Mouse (Mus musculus) embryo, embryonic 11.5 days (tissue): ENCODE measurements around the gene Olfr251.
"Not testable (repeated sequence)": the region's sequence is repeated elsewhere in the genome, so short reads cannot be mapped to it uniquely, and the experiment has no call there.

Source experiments
- DNase-seq: peaks from one replicate; pipeline ENCODE4 v3.0.0-alpha.2; 2012; ENCODE audit warnings: low read depth, low spot score

The Olfr251 gene

GRCm38 (mm10) chr9:38376786-38377185, at the start of gene Olfr251:
Gene Olfr251 (plus strand): TSS chr9:38377086.
- DNase-seq, result no peak

- DNase-seq, result no peak
Observed at GRCm38 (mm10) chr9:38328760-38329159, 48.1 kb upstream of the Olfr251 start, which contains the start of gene Olfr25. Gene Olfr25 (plus strand): TSS chr9:38329060.

GRCm38 (mm10) chr9:38348111-38348510, 28.8 kb upstream of the Olfr251 start, which contains the start of gene Olfr898:
Gene Olfr898 (plus strand): TSS chr9:38348411.
- DNase-seq, result no peak

GRCm38 (mm10) chr9:38366596-38366995, 10.3 kb upstream of the Olfr251 start, which contains the start of gene Olfr250:
Gene Olfr250 (plus strand): TSS chr9:38366896.
- DNase-seq, result no peak

- no peak for DNase-seq
Observed at GRCm38 (mm10) chr9:38401398-38401797, 24.5 kb downstream of the Olfr251 start, which contains the start of gene Olfr147. Gene Olfr147 (plus strand): TSS chr9:38401698.

GRCm38 (mm10) chr9:38407502-38407901, 30.6 kb downstream of the Olfr251 start:
- not testable (repeated sequence) for DNase-seq

- DNase-seq, result not testable (repeated sequence)
Observed at GRCm38 (mm10) chr9:38413502-38413901, 36.6 kb downstream of the Olfr251 start.

GRCm38 (mm10) chr9:38423801-38424200, 46.9 kb downstream of the Olfr251 start:
- no peak for DNase-seq

- DNase-seq, result no peak
Observed at GRCm38 (mm10) chr9:38427026-38427425, 50.1 kb downstream of the Olfr251 start.

- DNase-seq, result no peak
Observed at GRCm38 (mm10) chr9:38429155-38429554, 52.3 kb downstream of the Olfr251 start, which contains the start of gene Olfr901. Gene Olfr901 (plus strand): TSS chr9:38429455.
